1 mouse cellular context compared by ENCODE assay signal in genomic region chr9:80049271-80049670, GRCm38 (mm10). TPM values are rescaled to one million over a fixed set of nuclear protein-coding genes. Genes with fewer than 3 reads are reported as not detected.
"Had no signal": no experiment of that assay in that cellular context is flagged by ENCODE, and none has a peak within 500 bp of the region (broad histone marks: within the 10 kb centered on the region; RNA-seq: fewer than 3 reads in every experiment).

No protein-coding gene starts in this region.

RNA-seq across cellular contexts. Expression of gene Filip1, which starts 36.6 kb away (rescaled TPM):
- polyA plus RNA-seq: macrophage had no signal
